Mouse (Mus musculus): ENCODE measurements at regions not wholly inside any gene's neighbourhood (a gene's known extent, or its start where the extent isn't known, plus 50 kb on each side); places are given as distances from the start of the nearest gene placed in this dataset.
A peak's percentile ranks its signal among the peaks of the same experiment; 100 is the strongest.
"Not testable (repeated sequence)": the region's sequence is repeated elsewhere in the genome, so short reads cannot be mapped to it uniquely, and the experiment has no call there.

DNA sequence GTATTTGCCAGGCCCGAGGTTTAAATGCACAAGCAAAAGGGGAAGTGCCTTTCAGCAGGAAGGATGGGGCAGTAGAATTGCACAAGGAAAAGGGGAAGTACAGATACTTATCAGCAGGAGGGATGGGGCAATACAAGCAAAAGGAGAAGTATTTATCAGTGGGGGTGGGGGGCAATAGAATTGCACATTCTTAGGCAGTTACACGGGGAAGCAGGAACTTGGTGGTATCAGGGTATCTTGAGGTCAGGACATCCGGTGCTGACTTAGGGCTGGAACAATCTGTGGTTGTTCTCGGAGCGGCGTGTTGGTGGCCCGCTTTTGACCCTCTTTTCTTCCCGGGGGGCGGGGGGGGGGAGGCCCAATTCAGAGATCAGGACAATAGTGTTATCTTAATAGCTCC lies 112.4 kb upstream of the Tmem150c start:
- H3K9ac ChIP-seq (ENCODE audit: low read depth, low read length); H3K4me2 ChIP-seq (replicated peaks; ENCODE audit: low read depth, low read length); H3K36me3 ChIP-seq (ENCODE audit: control insufficient read depth, insufficient read depth, low read length); ATAC-seq (ENCODE audit: low FRiP score, low TSS enrichment); H3K4me3 ChIP-seq (ENCODE audit: low read length); H3K9me3 ChIP-seq (ENCODE audit: control insufficient read depth, low read length); H3K27me3 ChIP-seq (ENCODE audit: control insufficient read depth, insufficient read depth, low read length); H3K27ac ChIP-seq (ENCODE audit: low read depth, low read length); H3K4me1 ChIP-seq (ENCODE audit: control insufficient read depth, insufficient read depth, low read length): not testable (repeated sequence)
- 86% methylated on average over 9 of the region's 9 CpGs for WGBS

DNA sequence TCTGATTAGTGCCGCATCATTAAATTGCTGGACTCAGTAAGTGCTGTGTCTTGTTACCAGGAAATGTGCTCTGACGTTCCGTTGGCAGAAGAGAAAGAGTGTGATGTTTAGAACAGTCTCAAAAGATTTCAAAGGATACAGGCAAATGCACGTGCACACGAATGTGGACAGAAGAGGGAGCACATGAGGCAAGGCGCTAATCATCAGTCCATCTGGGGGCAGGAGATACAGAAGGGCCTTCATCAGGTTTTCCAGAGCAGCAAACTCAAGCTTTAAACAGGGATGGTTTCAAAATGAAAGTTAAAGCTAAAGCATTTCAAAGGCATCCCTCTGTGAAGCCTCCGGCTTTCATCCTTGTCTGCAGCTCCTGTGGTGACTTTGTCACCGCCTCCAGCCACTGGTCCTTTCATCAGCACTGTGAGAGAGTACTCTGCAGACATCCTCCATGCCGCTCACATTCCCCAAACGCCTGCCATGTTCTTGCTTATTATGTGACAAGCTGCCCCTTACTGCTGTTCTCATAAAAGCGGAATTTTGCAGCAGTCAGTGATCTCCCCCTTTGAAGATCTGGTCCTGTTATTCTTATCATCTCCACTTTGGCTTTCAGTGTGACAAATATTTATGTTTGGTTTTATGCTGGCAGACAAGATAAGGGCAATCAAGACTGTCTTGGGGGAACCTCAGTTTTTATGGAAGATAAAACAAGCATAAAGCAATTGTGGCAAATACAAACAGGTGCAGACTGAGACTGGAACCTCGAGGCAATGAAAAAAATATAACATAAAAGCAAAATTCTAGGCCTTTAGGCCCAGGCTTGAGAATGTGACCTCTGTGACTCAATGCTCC lies 111.5 kb upstream of the Tmem150c start:
- no peaks in the 10 kb centered on the region for H3K9me3 ChIP-seq (ENCODE audit: control insufficient read depth, low read length)
- H3K27me3 ChIP-seq (ENCODE audit: control insufficient read depth, insufficient read depth, low read length) = no peaks in the 10 kb centered on the region
- H3K4me1 ChIP-seq (ENCODE audit: control insufficient read depth, insufficient read depth, low read length) = no peaks in the 10 kb centered on the region
- no peak overlapping the region for H3K27ac ChIP-seq (ENCODE audit: low read depth, low read length)
- no peaks in the 10 kb centered on the region for H3K36me3 ChIP-seq (ENCODE audit: control insufficient read depth, insufficient read depth, low read length)
- no peak overlapping the region for H3K9ac ChIP-seq (ENCODE audit: low read depth, low read length)
- no peak for ATAC-seq (ENCODE audit: low FRiP score, low TSS enrichment)
- no peak overlapping the region for H3K4me2 ChIP-seq (replicated peaks; ENCODE audit: low read depth, low read length)
- WGBS = 58% methylated on average over 12 of the region's 12 CpGs
- no peak overlapping the region for H3K4me3 ChIP-seq (ENCODE audit: low read length)

DNA sequence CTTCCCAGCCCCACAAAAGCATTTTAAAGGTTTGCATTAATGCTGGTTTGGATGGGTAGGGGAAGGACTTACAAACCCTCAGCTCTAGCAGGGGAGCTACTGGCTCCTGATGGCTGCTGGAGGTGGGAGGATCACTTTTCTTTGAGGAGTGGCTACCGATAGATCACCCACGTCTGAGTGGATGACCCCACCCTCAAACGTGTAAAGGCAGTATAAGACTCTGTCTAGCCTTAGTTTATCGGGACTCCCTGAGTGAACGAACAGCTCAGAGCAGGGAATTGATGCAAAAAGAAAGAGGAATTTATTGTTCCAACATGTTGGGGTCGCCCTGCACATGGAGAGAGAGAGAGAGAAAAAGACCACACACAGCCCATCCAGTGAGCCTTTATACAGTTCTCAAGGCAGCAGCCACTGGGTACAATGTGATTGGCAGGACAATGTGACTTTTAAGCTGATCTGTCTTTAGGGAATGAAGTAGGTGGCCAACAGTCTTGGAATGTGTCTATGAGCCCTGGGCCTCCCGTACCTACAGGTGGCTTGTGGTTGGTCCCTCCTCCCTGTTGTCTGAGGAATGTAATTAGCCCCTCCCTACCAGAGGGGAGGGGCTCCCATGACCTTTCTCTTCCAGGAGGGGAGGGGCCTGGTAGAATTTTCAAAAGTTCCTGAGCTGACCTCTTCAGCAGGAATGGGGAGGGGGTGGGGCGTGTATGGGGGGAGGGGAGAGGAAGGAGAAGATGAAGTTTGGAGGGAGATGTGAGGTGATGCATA lies 108.7 kb upstream of the Tmem150c start:
- no peaks in the 10 kb centered on the region for H3K36me3 ChIP-seq (ENCODE audit: control insufficient read depth, insufficient read depth, low read length)
- no peaks in the 10 kb centered on the region for H3K9me3 ChIP-seq (ENCODE audit: control insufficient read depth, low read length)
- 59% methylated on average over 8 of the region's 8 CpGs for WGBS
- H3K4me3 ChIP-seq (ENCODE audit: low read length) = no peak overlapping the region
- ATAC-seq (ENCODE audit: low FRiP score, low TSS enrichment) = peak; percentile 66
- no peaks in the 10 kb centered on the region for H3K4me1 ChIP-seq (ENCODE audit: control insufficient read depth, insufficient read depth, low read length)
- no peaks in the 10 kb centered on the region for H3K27me3 ChIP-seq (ENCODE audit: control insufficient read depth, insufficient read depth, low read length)
- no peak overlapping the region for H3K9ac ChIP-seq (ENCODE audit: low read depth, low read length)
- H3K27ac ChIP-seq (ENCODE audit: low read depth, low read length) = no peak overlapping the region
- no peak overlapping the region for H3K4me2 ChIP-seq (replicated peaks; ENCODE audit: low read depth, low read length)

DNA sequence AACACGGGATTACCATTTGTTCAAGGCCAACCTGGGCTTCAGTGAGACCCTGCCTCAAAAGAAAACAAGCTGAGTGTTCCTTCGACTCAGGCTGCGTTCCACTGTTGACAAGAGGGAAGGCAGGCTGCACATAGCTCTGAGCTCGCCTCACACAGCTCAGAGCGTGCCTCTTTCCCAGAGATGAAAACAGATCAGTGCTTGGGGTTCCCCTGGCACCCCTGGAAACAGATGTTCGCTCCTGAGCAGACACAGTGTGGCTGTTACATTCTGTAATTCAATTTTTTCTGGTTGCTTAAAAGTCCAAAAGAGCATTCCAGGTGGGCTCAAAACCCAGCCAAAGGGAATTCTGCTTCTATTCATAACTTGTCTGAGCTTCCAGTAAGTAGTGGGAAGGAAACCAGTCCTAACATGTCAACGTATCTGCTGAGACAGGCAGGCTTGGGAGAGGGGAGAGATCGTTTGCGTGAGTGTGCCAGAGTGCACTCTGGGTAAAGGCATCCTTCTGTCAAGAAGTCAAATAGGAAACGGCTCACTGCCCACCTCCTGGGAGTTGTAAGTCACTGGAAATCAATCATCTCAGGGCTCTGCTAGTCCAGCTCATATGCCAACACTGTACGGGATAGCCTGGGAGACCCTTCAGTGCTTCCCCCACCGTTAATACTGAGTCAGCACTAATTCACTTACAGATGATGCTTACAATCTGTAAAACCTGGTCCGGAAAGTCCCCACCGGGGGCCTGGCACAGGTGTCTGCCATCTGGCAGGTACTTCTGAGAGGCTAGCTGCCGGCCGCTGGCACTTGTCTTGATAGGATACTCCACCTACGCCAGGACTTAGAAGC lies 107.3 kb upstream of the Tmem150c start:
- no peaks in the 10 kb centered on the region for H3K4me1 ChIP-seq (ENCODE audit: control insufficient read depth, insufficient read depth, low read length)
- H3K36me3 ChIP-seq (ENCODE audit: control insufficient read depth, insufficient read depth, low read length) = no peaks in the 10 kb centered on the region
- no peaks in the 10 kb centered on the region for H3K9me3 ChIP-seq (ENCODE audit: control insufficient read depth, low read length)
- no peak overlapping the region for H3K27ac ChIP-seq (ENCODE audit: low read depth, low read length)
- H3K4me3 ChIP-seq (ENCODE audit: low read length) = no peak overlapping the region
- H3K27me3 ChIP-seq (ENCODE audit: control insufficient read depth, insufficient read depth, low read length) = no peaks in the 10 kb centered on the region
- no peak overlapping the region for H3K9ac ChIP-seq (ENCODE audit: low read depth, low read length)
- no peak overlapping the region for H3K4me2 ChIP-seq (replicated peaks; ENCODE audit: low read depth, low read length)
- no peak for ATAC-seq (ENCODE audit: low FRiP score, low TSS enrichment)
- WGBS = 52% methylated on average over 17 of the region's 17 CpGs

DNA sequence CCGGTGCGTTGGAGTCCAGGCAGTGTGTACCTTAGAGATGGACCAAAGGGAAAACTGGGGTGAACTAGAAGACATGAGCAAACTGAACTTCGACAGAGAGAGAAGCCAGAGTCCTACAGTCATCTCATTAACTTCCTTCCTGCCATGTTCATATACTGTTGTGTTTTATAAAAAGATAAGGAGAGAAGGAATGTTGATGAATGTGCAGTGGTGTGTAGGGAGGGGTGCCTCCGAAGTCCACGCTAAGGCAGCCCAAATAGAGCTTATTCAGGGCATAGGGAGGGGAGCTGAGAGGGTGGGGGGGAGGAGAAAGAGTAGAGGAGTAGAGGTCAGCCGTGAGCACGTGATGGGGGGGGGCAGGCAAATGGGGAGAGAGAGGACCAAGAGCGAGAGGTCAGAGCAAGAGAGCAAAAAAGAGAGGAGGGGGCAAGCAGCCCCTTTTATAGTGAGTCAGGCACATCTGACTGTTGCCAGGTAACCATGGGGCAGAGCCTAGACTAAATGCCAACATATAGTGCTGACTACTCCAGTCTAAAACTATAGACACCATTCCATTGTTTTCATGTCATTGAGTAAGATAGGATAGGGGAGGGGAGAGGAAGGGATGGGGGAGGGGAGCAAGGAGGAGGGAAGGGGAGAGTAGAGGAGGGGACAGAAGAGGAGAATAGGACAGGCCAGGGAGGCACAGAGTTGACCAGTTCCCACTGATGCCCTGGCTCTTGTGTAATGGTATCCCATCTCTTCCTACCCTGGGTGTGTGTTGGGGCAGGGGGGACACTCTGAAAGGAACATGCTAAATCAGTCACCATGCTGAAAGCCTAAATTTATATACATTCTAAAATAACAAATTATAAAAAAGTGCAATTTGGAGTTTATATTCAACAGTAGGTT lies 100.4 kb upstream of the Tmem150c start:
- ATAC-seq (ENCODE audit: low FRiP score, low TSS enrichment) = peak; percentile 58; the same call in 1 of the 2 replicates
- peak overlapping the region; percentile 3; the same call in 1 of the 2 replicates for H3K27ac ChIP-seq (ENCODE audit: low read depth, low read length)
- H3K36me3 ChIP-seq (ENCODE audit: control insufficient read depth, insufficient read depth, low read length) = no peaks in the 10 kb centered on the region
- H3K4me1 ChIP-seq (ENCODE audit: control insufficient read depth, insufficient read depth, low read length) = no peaks in the 10 kb centered on the region
- H3K4me3 ChIP-seq (ENCODE audit: low read length) = no peak overlapping the region
- no peaks in the 10 kb centered on the region for H3K9me3 ChIP-seq (ENCODE audit: control insufficient read depth, low read length)
- no peak overlapping the region for H3K4me2 ChIP-seq (replicated peaks; ENCODE audit: low read depth, low read length)
- H3K27me3 ChIP-seq (ENCODE audit: control insufficient read depth, insufficient read depth, low read length) = no peaks in the 10 kb centered on the region
- WGBS = 63% methylated on average over 8 of the region's 8 CpGs
- no peak overlapping the region for H3K9ac ChIP-seq (ENCODE audit: low read depth, low read length)

DNA sequence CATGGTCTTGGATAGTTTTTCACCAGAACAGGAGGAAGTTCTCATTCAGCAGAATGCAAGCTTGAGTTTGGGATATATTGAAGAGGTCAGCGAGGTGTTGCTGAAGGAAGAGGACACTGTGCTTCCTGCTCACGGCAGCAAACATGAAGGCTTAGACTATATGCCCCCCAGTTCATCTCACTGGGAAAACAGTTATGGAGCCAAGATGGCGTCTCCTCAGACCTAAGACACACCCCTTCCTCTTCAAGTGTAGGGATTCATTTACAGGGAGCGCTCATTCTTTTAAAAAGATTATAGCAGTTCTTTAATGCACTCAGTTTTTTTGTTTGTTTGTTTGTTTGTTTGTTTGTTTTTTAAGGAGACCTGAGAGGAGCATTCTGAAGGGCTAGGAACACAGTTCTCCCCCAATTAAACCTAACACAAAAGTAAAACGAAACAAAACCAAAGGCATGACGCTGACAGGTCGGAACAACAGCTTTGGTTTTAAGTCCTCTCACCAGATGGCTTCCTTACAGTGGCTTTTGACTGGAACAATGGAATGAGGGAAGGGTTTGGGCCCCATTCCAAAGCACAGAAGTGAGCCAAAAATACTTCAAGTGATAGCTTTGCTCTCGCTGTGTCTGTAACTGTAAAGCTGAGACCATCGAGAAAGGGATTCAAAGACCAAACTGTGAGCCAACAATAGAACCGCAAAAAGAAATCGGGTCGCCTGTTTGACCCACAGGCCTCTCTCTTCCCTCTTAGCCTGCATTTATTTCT lies 99.5 kb upstream of the Tmem150c start:
- Histone ChIP-seq H3K4me3 (ENCODE audit: low read length) (no peak overlapping the region), H3K4me1 (ENCODE audit: control insufficient read depth, insufficient read depth, low read length) (no peaks in the 10 kb centered on the region), H3K27me3 (ENCODE audit: control insufficient read depth, insufficient read depth, low read length) (no peaks in the 10 kb centered on the region), H3K36me3 (ENCODE audit: control insufficient read depth, insufficient read depth, low read length) (no peaks in the 10 kb centered on the region), H3K9ac (ENCODE audit: low read depth, low read length) (no peak overlapping the region), H3K27ac (ENCODE audit: low read depth, low read length) (peak overlapping the region; percentile 3; the same call in 1 of the 2 replicates), H3K4me2 (replicated peaks; ENCODE audit: low read depth, low read length) (no peak overlapping the region), H3K9me3 (ENCODE audit: control insufficient read depth, low read length) (no peaks in the 10 kb centered on the region)
- 70% methylated on average over 12 of the region's 12 CpGs for WGBS
- no peak for ATAC-seq (ENCODE audit: low FRiP score, low TSS enrichment)

DNA sequence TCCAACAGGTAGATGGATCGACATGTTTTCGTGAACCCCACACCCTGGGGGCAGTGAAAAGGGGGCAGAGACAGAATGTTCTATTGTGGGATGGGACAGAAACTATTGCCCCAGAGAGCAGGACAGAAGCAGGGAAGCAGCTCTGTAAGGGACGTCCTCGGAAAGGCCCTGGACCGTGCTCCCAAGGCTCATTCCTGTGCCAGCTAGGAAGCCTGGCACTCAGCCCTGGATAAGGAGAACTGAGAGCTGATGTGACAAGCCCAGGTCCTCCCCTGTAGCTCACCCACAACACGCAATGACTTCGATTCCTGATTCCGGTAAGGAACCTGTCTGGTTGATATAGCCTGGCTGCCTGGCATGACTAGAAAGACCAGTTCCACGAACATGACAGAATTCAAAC lies 95.7 kb upstream of the Tmem150c start:
- Histone ChIP-seq H3K9me3 (ENCODE audit: control insufficient read depth, low read length) (no peaks in the 10 kb centered on the region), H3K27ac (ENCODE audit: low read depth, low read length) (no peak overlapping the region), H3K4me1 (ENCODE audit: control insufficient read depth, insufficient read depth, low read length) (no peaks in the 10 kb centered on the region), H3K4me2 (replicated peaks; ENCODE audit: low read depth, low read length) (no peak overlapping the region), H3K4me3 (ENCODE audit: low read length) (no peak overlapping the region), H3K27me3 (ENCODE audit: control insufficient read depth, insufficient read depth, low read length) (no peaks in the 10 kb centered on the region), H3K9ac (ENCODE audit: low read depth, low read length) (no peak overlapping the region), H3K36me3 (ENCODE audit: control insufficient read depth, insufficient read depth, low read length) (no peaks in the 10 kb centered on the region)
- no peak for ATAC-seq (ENCODE audit: low FRiP score, low TSS enrichment)
- 67% methylated on average over 9 of the region's 9 CpGs for WGBS

DNA sequence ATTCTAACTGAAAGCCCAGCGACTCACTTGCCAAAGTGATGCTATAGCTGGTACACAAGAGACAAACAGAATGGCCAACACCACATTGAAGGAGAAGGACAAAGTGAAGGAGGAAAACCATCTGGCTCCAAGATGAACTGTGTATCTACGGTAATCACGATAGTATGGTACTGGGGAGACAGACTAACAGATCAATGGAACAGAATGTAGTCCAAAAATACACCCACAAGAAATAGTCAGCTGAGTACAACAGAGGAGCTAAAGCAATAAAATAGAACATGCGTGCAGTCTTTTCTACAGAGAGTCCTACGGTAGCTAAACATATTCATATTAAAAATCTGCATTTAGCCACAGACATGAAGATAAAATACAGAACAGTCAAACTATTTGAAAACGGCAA lies 92.4 kb upstream of the Tmem150c start:
- Histone ChIP-seq H3K27ac (ENCODE audit: low read depth, low read length) (no peak overlapping the region), H3K27me3 (ENCODE audit: control insufficient read depth, insufficient read depth, low read length) (no peaks in the 10 kb centered on the region), H3K4me1 (ENCODE audit: control insufficient read depth, insufficient read depth, low read length) (no peaks in the 10 kb centered on the region), H3K36me3 (ENCODE audit: control insufficient read depth, insufficient read depth, low read length) (no peaks in the 10 kb centered on the region), H3K9ac (ENCODE audit: low read depth, low read length) (no peak overlapping the region), H3K4me2 (replicated peaks; ENCODE audit: low read depth, low read length) (no peak overlapping the region), H3K9me3 (ENCODE audit: control insufficient read depth, low read length) (no peaks in the 10 kb centered on the region), H3K4me3 (ENCODE audit: low read length) (no peak overlapping the region)
- ATAC-seq (ENCODE audit: low FRiP score, low TSS enrichment) = no peak
- 97% methylated on average over 6 of the region's 6 CpGs for WGBS

Data from kidney, embryonic 14.5 days (tissue).